Mouse (Mus musculus) MEL (cell line): ENCODE measurements around the gene Cela1. TPM values are rescaled to one million over a fixed set of nuclear protein-coding genes. Genes with fewer than 3 reads are reported as not detected.
A peak's percentile ranks its signal among the peaks of the same experiment; 100 is the strongest.

Source experiments
- DNase-seq: peaks from one replicate; pipeline ENCODE4 v3.0.0; 2011; ENCODE audit warnings: low read depth, low spot score
- H3K27ac ChIP-seq: 2 replicates; pipeline ENCODE4 v1.5.1; 2012; ENCODE audit warnings: low read depth, mild to moderate bottlenecking, control low read depth, low read length, moderate library complexity; ENCODE audit not compliant: control insufficient read depth
- H3K27me3 ChIP-seq, 2 experiments: fragments of 150-350 bp in 1 of 2; sonication (generic) in 1 of 2; 2 replicates each; pipeline ENCODE4 v1.6.1; 2012; ENCODE audit warnings: low read length in 2 of 2, mild to moderate bottlenecking in 2 of 2, improper control_type of control experiment in 1 of 2, moderate library complexity in 1 of 2; ENCODE audit not compliant: insufficient read depth in 2 of 2, control insufficient read depth in 1 of 2
- H3K36me3 ChIP-seq, 2 experiments: 2 replicates each; pipeline ENCODE4 v1.6.1; 2012 to 2014; ENCODE audit warnings: low read length in 2 of 2, improper control_type of control experiment in 1 of 2, inconsistent platforms in 1 of 2, mild to moderate bottlenecking in 1 of 2; ENCODE audit not compliant: insufficient read depth in 2 of 2, control insufficient read depth in 1 of 2
- H3K4me1 ChIP-seq, 2 experiments: fragments of 150-350 bp in 1 of 2; sonication (generic) in 1 of 2; 2 replicates each; pipeline ENCODE4 v1.6.1; 2012; ENCODE audit warnings: low read length in 2 of 2, improper control_type of control experiment in 1 of 2, mild to moderate bottlenecking in 1 of 2; ENCODE audit not compliant: insufficient read depth in 2 of 2, control insufficient read depth in 1 of 2
- H3K4me3 ChIP-seq, 2 experiments: fragments of 150-350 bp in 1 of 2; sonication (generic) in 1 of 2; 2 replicates each; pipeline ENCODE4 v1.5.1; 2012; ENCODE audit warnings: low read depth in 2 of 2, low read length in 2 of 2, mild to moderate bottlenecking in 2 of 2, moderate library complexity in 2 of 2, control low read depth in 1 of 2, improper control_type of control experiment in 1 of 2; ENCODE audit not compliant: control insufficient read depth in 1 of 2, insufficient read depth in 1 of 2
- H3K79me2 ChIP-seq: 2 replicates; pipeline ENCODE4 v1.6.1; 2012; ENCODE audit warnings: mild to moderate bottlenecking, low read length, moderate library complexity; ENCODE audit not compliant: control insufficient read depth, poor library complexity, insufficient read depth
- H3K9ac ChIP-seq: 2 replicates; pipeline ENCODE4 v1.6.1; 2012; ENCODE audit warnings: low read depth, mild to moderate bottlenecking, control low read depth, low read length, moderate library complexity; ENCODE audit not compliant: control insufficient read depth, poor library complexity, severe bottlenecking
- H3K9me3 ChIP-seq: fragments of 150-350 bp; sonication (generic); replicated peaks from 2 replicates; pipeline ENCODE4 v1.6.1; 2012; ENCODE audit warnings: mild to moderate bottlenecking, low read length, improper control_type of control experiment, moderate library complexity; ENCODE audit not compliant: insufficient read depth
- BHLHE40 ChIP-seq: IDR thresholded peaks from 2 replicates; pipeline ENCODE4 v1.6.1; 2012; ENCODE audit warnings: low read depth, mild to moderate bottlenecking, inconsistent platforms, low read length, improper control_type of control experiment, borderline replicate concordance
- CHD1 ChIP-seq: IDR thresholded peaks from 2 replicates; pipeline ENCODE4 v1.6.1; 2012; ENCODE audit warnings: low read depth, mild to moderate bottlenecking, inconsistent platforms, low read length, improper control_type of control experiment
- CHD2 ChIP-seq: IDR thresholded peaks from 2 replicates; pipeline ENCODE4 v1.6.1; 2011; ENCODE audit warnings: low read length, improper control_type of control experiment
- CTCF ChIP-seq, 3 experiments: IDR thresholded peaks in 2 of 3; conservative IDR thresholded peaks in 1 of 3; 2 replicates each; pipeline ENCODE4 v1.5.1; 2011 to 2012; ENCODE audit warnings: low read length in 3 of 3, low read depth in 2 of 3, mild to moderate bottlenecking in 2 of 3, improper control_type of control experiment in 1 of 3, inconsistent platforms in 1 of 3, mixed read lengths in 1 of 3, moderate library complexity in 1 of 3; ENCODE audit not compliant: control insufficient read depth in 1 of 3, insufficient read depth in 1 of 3, poor library complexity in 1 of 3, severe bottlenecking in 1 of 3
- EP300 ChIP-seq, 2 experiments: IDR thresholded peaks; 2 replicates each; pipeline ENCODE4 v1.6.1; 2011; ENCODE audit warnings: improper control_type of control experiment in 2 of 2, low read length in 2 of 2, low read depth in 1 of 2, mild to moderate bottlenecking in 1 of 2
- ETS1 ChIP-seq: IDR thresholded peaks from 2 replicates; pipeline ENCODE4 v1.6.1; 2012; ENCODE audit warnings: low read depth, mild to moderate bottlenecking, inconsistent platforms, low read length, improper control_type of control experiment, moderate library complexity
- GABPA ChIP-seq: IDR thresholded peaks from 2 replicates; pipeline ENCODE4 v1.6.1; 2012; ENCODE audit warnings: low read depth, mild to moderate bottlenecking, inconsistent platforms, low read length, improper control_type of control experiment, moderate library complexity
- GATA1 ChIP-seq: IDR thresholded peaks from 2 replicates; pipeline ENCODE4 v1.6.1; 2011; ENCODE audit warnings: low read depth, low read length, improper control_type of control experiment
- HCFC1 ChIP-seq: IDR thresholded peaks from 2 replicates; pipeline ENCODE4 v1.6.1; 2012; ENCODE audit warnings: low read depth, mild to moderate bottlenecking, inconsistent platforms, low read length, improper control_type of control experiment, moderate library complexity
- JUND ChIP-seq: IDR thresholded peaks from 2 replicates; pipeline ENCODE4 v1.6.1; 2011; ENCODE audit warnings: low read depth, mild to moderate bottlenecking, improper control_type of control experiment, low read length
- KAT2A ChIP-seq: conservative IDR thresholded peaks from 2 replicates; pipeline ENCODE4 v1.6.1; 2012; ENCODE audit warnings: low read depth, low read length, improper control_type of control experiment, inconsistent platforms
- MAFK ChIP-seq: IDR thresholded peaks from 2 replicates; pipeline ENCODE4 v1.6.1; 2011; ENCODE audit warnings: low read depth, mild to moderate bottlenecking, low read length, improper control_type of control experiment, borderline replicate concordance
- MAX ChIP-seq: IDR thresholded peaks from 2 replicates; pipeline ENCODE4 v1.6.1; 2011; ENCODE audit warnings: low read length, improper control_type of control experiment
- MAZ ChIP-seq: IDR thresholded peaks from 2 replicates; pipeline ENCODE4 v1.6.1; 2012; ENCODE audit warnings: low read depth, mild to moderate bottlenecking, inconsistent platforms, low read length, improper control_type of control experiment
- MEF2A ChIP-seq: IDR thresholded peaks from 2 replicates; pipeline ENCODE4 v1.6.1; 2014; ENCODE audit warnings: low read depth, mild to moderate bottlenecking, inconsistent platforms, low read length, improper control_type of control experiment; ENCODE audit not compliant: poor library complexity, insufficient replicate concordance, severe bottlenecking; ENCODE audit errors: extremely low read depth
- MXI1 ChIP-seq: IDR thresholded peaks from 2 replicates; pipeline ENCODE4 v1.6.1; 2011; ENCODE audit warnings: mild to moderate bottlenecking, low read depth, low read length, improper control_type of control experiment
- POLR2A ChIP-seq, 2 experiments: IDR thresholded peaks; 2 replicates each; pipeline ENCODE4 v1.6.1; 2011 to 2012; ENCODE audit warnings: low read length in 2 of 2, mild to moderate bottlenecking in 2 of 2, control low read depth in 1 of 2, improper control_type of control experiment in 1 of 2, low read depth in 1 of 2, moderate library complexity in 1 of 2; ENCODE audit not compliant: control insufficient read depth in 1 of 2, insufficient read depth in 1 of 2, poor library complexity in 1 of 2
- POLR2AphosphoS5 ChIP-seq: IDR thresholded peaks from 2 replicates; pipeline ENCODE4 v1.6.1; 2012; ENCODE audit warnings: low read depth, borderline replicate concordance, mild to moderate bottlenecking, inconsistent platforms, low read length, moderate library complexity, mixed read lengths
- RCOR1 ChIP-seq: IDR thresholded peaks from 2 replicates; pipeline ENCODE4 v1.6.1; 2012; ENCODE audit warnings: low read depth, mild to moderate bottlenecking, inconsistent platforms, low read length, improper control_type of control experiment
- SIN3A ChIP-seq: IDR thresholded peaks from 2 replicates; pipeline ENCODE4 v1.6.1; 2012; ENCODE audit warnings: low read length, improper control_type of control experiment, inconsistent platforms
- SMC3 ChIP-seq: IDR thresholded peaks from 2 replicates; pipeline ENCODE4 v1.6.1; 2011; ENCODE audit warnings: low read depth, low read length, improper control_type of control experiment
- TAL1 ChIP-seq: IDR thresholded peaks from 2 replicates; pipeline ENCODE4 v1.6.1; 2012; ENCODE audit warnings: mild to moderate bottlenecking, inconsistent platforms, low read length, moderate library complexity, mixed read lengths
- TBP ChIP-seq: IDR thresholded peaks from 2 replicates; pipeline ENCODE4 v1.8.0; 2011; ENCODE audit warnings: low read depth, low read length, improper control_type of control experiment
- UBTF ChIP-seq: IDR thresholded peaks from 2 replicates; pipeline ENCODE4 v1.6.1; 2012; ENCODE audit warnings: low read depth, mild to moderate bottlenecking, inconsistent platforms, low read length, improper control_type of control experiment, moderate library complexity, borderline replicate concordance; ENCODE audit not compliant: insufficient read depth
- USF1 ChIP-seq: IDR thresholded peaks from 2 replicates; pipeline ENCODE4 v1.6.1; 2014; ENCODE audit warnings: low read depth, mild to moderate bottlenecking, inconsistent platforms, low read length, improper control_type of control experiment, moderate library complexity
- USF2 ChIP-seq, 2 experiments: IDR thresholded peaks; 2 replicates each; pipeline ENCODE4 v1.6.1; 2011 to 2012; ENCODE audit warnings: improper control_type of control experiment in 2 of 2, low read length in 2 of 2, borderline replicate concordance in 1 of 2, inconsistent platforms in 1 of 2, low read depth in 1 of 2, mild to moderate bottlenecking in 1 of 2; ENCODE audit not compliant: insufficient read depth in 1 of 2
- ZC3H11A ChIP-seq: IDR thresholded peaks from 2 replicates; pipeline ENCODE4 v1.6.1; 2012; ENCODE audit warnings: low read depth, mild to moderate bottlenecking, inconsistent platforms, low read length, improper control_type of control experiment
- ZKSCAN1 ChIP-seq: IDR thresholded peaks from 2 replicates; pipeline ENCODE4 v1.6.1; 2012; ENCODE audit warnings: low read depth, mild to moderate bottlenecking, inconsistent platforms, low read length, improper control_type of control experiment, moderate library complexity
- polyA plus RNA-seq, 2 experiments: library from polyadenylated mRNA; stranded (reverse) in 1 of 2; unstranded in 1 of 2; fragments of >175 nt in 1 of 2; fragments of >200 nt in 1 of 2; gene quantifications; 2 replicates each; pipeline versions ENCODE4 v1.2.1 to v1.2.4; 2012; ENCODE audit warnings: low replicate concordance in 2 of 2, low read depth in 1 of 2; ENCODE audit not compliant: insufficient read length in 2 of 2, insufficient read depth in 1 of 2, missing spikeins in 1 of 2
- total RNA-seq: library from RNA; depleted of rRNA; stranded (reverse); fragments of 300-350 nt; gene quantifications from 2 replicates; pipeline ENCODE4 v1.2.3, GENCODE M21; 2012; rRNA removed

Cela1 gene
- total RNA-seq (42.2 and 60.3 TPM in 2 replicates), polyA plus RNA-seq (10 to 100 TPM in 1 of 2 experiments, not detected in 1; 51.4 TPM)

DNA sequence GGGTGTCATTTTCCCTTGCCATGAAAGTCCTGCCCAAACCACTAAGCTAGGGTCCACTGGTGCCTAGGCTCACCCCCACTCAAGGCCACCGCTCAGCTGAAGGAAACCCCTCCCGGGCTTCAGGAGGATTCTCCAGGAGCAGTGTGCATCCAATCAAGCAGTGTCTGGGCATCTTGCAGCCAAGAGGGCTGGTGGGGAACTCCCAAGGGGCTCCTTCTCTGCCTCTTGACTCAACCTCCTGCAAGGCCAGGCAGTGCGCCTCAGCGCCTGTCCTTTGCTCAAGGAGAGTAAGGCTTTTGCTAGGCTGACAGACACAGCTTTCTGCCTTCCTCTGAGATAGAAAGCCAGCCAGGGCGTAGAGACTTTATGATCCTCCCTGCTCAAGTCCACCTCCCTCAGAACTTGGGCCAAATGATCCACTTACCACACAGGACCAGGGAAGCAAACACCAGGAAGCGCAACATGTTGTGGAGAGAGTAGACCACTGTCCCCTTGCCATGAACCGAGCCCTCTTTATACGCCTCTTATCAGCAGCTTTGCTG, at the start of gene Cela1:
Gene Cela1 (minus strand): TSS at position 492 of the 542 bp plus-strand sequence.
- Histone ChIP-seq H3K9ac (peak within 1 kb of the TSS; percentile 77), H3K79me2 (peaks cover 6% of the 10 kb centered on the region), H3K36me3 (peaks cover 0 to 26% of the 10 kb centered on the region in 2 experiments; a peak in 2 of 4 replicates), H3K27me3 (no peaks in the 10 kb centered on the region), H3K9me3 (no peaks in the 10 kb centered on the region), H3K4me1 (peaks cover 23 to 35% of the 10 kb centered on the region in 2 experiments), H3K4me3 (peak within 1 kb of the TSS; percentile 67 to 71), H3K27ac (peak within 1 kb of the TSS; percentile 92)
- TF ChIP-seq TAL1 (no peak), GATA1 (no peak), KAT2A (no peak), ETS1 (no peak), MXI1 (no peak; the same call in 1 of the 2 replicates), USF2 (IDR thresholded peaks at IDR 0.05; ENCODE audit: borderline replicate concordance in 1 of 2, insufficient read depth in 1 of 2, low read depth in 1 of 2, low read length in 2 of 2) (no peak), EP300 (IDR thresholded peaks at IDR 0.05; ENCODE audit: low read depth in 1 of 2, low read length in 2 of 2) (no peak; a peak in 1 of 4 replicates), HCFC1 (no peak), USF1 (no peak), TBP (no peak), MAFK (no peak), BHLHE40 (no peak), SIN3A (no peak), MAX (no peak), UBTF (no peak), CHD2 (no peak), POLR2A (IDR thresholded peaks at IDR 0.05; ENCODE audit: control insufficient read depth in 1 of 2, insufficient read depth in 1 of 2, low read depth in 1 of 2, low read length in 2 of 2, poor library complexity in 1 of 2) (no peak), JUND (no peak)
- DNase-seq: peak; percentile 64

DNA sequence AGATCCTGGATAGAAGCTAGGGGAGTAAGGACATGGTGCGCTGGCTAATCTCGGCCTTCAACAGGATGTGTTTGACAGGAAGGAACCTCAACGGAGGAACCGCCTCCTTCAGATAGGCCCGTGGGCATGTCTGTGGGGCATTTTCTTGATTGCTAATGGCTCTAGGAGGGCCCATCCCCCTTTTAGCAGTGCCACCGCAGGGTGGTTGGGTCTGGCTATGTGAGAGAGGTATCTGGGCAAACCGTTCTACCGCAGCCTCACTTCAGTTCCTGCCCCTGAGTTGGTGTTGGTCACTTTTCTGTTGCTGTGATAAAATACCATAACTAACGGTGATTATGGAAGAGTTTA, 48.2 kb upstream of the Cela1 start:
- H3K4me3 ChIP-seq: peak overlapping the region; percentile 41 to 42
- no peaks in the 10 kb centered on the region for H3K79me2 ChIP-seq
- peak overlapping the region; percentile 16 for H3K9ac ChIP-seq
- peaks cover 0 to 28% of the 10 kb centered on the region in 2 experiments; a peak in 2 of 4 replicates for H3K36me3 ChIP-seq
- H3K9me3 ChIP-seq: no peaks in the 10 kb centered on the region
- H3K27me3 ChIP-seq: no peaks in the 10 kb centered on the region
- H3K4me1 ChIP-seq: peaks cover 32 to 49% of the 10 kb centered on the region in 2 experiments
- H3K27ac ChIP-seq: peak overlapping the region; percentile 30
- peak; percentile 82 for DNase-seq
- TF ChIP-seq UBTF (no peak), MAFK (no peak), MEF2A (no peak), RCOR1 (peak; percentile 68; the same call in 1 of the 2 replicates), USF2 (IDR thresholded peaks at IDR 0.05; ENCODE audit: borderline replicate concordance in 1 of 2, insufficient read depth in 1 of 2, low read depth in 1 of 2, low read length in 2 of 2) (no peak), POLR2AphosphoS5 (no peak), BHLHE40 (peak; percentile 7; the same call in 1 of the 2 replicates), MAX (no peak), CHD2 (no peak), MXI1 (peak; percentile 54; the same call in 1 of the 2 replicates), GATA1 (peak; percentile 52), SMC3 (no peak), SIN3A (no peak; the same call in 1 of the 2 replicates), CTCF (IDR thresholded peaks at IDR 0.05 in 2 of 3, conservative IDR thresholded peaks at IDR 0.05 in 1 of 3; ENCODE audit: control insufficient read depth in 1 of 3, insufficient read depth in 1 of 3, low read depth in 2 of 3, low read length in 3 of 3, poor library complexity in 1 of 3, severe bottlenecking in 1 of 3) (no peak), GABPA (no peak), MAZ (no peak), CHD1 (no peak), EP300 (IDR thresholded peaks at IDR 0.05; ENCODE audit: low read depth in 1 of 2, low read length in 2 of 2) (peak; percentile 50 to 77), ZKSCAN1 (no peak), ZC3H11A (no peak), JUND (no peak), POLR2A (IDR thresholded peaks at IDR 0.05; ENCODE audit: control insufficient read depth in 1 of 2, insufficient read depth in 1 of 2, low read depth in 1 of 2, low read length in 2 of 2, poor library complexity in 1 of 2) (no peak)
